Mouse (Mus musculus) adrenal gland, adult 2 months (tissue): Measurements from ENCODE around the gene H2al1b. TPM values are rescaled to one million over a fixed set of nuclear protein-coding genes. Genes with fewer than 3 reads are reported as not detected.

Source experiments
- DNase-seq: peaks from one replicate; pipeline ENCODE4 v3.0.0; 2021
- polyA plus RNA-seq: library from polyadenylated mRNA; depleted of rRNA; stranded (reverse); fragments of >200 nt; gene quantifications from 2 replicates; pipeline ENCODE4 v1.2.3, GENCODE M21; 2012; rRNA removed
- total RNA-seq, 2 experiments: library from RNA; stranded (reverse); gene quantifications; 2 replicates each; pipeline ENCODE4 v1.2.3; 2021

H2al1b gene
- total and polyA plus RNA-seq, 3 experiments = not detected

DNA sequence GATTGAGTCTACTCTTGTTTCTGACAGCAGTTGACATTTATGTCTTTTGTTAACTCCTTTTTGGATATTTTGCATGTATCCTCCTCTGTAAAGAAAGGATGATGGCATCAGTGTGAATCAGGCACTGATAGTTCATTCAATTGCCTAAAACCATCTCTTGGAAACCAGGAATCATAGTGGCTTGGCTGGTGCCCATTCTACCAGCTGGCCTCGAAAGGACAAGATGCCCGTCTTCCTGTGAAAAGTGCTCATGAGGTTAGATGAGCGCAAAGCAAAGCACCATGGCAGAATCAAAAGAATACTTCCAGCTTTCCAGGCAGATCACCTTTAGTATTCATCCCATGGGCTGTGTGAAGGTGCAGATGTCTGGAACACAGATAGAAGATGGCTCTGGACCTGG is 44.5 kb downstream of the H2al1b start:
- DNase-seq = no peak

Other genes starting within 250 kb of the H2al1b start
- gene H2al1a, start 3.2 kb upstream of the H2al1b start, total RNA-seq = not detected
- not detected in 2 replicates for gene H2al1a, start 3.2 kb upstream of the H2al1b start, polyA plus RNA-seq
- not detected for gene H2al1c, start 3.2 kb downstream of the H2al1b start, total RNA-seq
- gene H2al1c, start 3.2 kb downstream of the H2al1b start, polyA plus RNA-seq = not detected in 2 replicates
- gene H2al1d, start 6.4 kb downstream of the H2al1b start, total RNA-seq = not detected
- not detected in 2 replicates for gene H2al1d, start 6.4 kb downstream of the H2al1b start, polyA plus RNA-seq
- gene H2al1e, start 9.5 kb downstream of the H2al1b start, total RNA-seq = not detected
- gene H2al1e, start 9.5 kb downstream of the H2al1b start, polyA plus RNA-seq = not detected in 2 replicates
- gene H2al1f, start 12.7 kb downstream of the H2al1b start, total RNA-seq = not detected
- gene H2al1f, start 12.7 kb downstream of the H2al1b start, polyA plus RNA-seq = not detected in 2 replicates
- gene H2al1g, start 15.8 kb downstream of the H2al1b start, total RNA-seq = not detected
- gene H2al1g, start 15.8 kb downstream of the H2al1b start, polyA plus RNA-seq = not detected in 2 replicates
- not detected for gene H2al1h, start 19.1 kb downstream of the H2al1b start, total RNA-seq
- not detected in 2 replicates for gene H2al1h, start 19.1 kb downstream of the H2al1b start, polyA plus RNA-seq
- not detected for gene H2al1i, start 22.2 kb downstream of the H2al1b start, total RNA-seq
- not detected in 2 replicates for gene H2al1i, start 22.2 kb downstream of the H2al1b start, polyA plus RNA-seq
- gene H2al1j, start 25.4 kb downstream of the H2al1b start, total RNA-seq = not detected
- not detected in 2 replicates for gene H2al1j, start 25.4 kb downstream of the H2al1b start, polyA plus RNA-seq